Mouse (Mus musculus) cerebral cortex, adult 2 months (tissue): ENCODE results near the gene Tmem209.

ENCODE experiments used
- WGBS: fragments of 180-500 bp; shearing (Covaris S2); methylation state at CpG from one replicate; pipeline ENCODE4 v1.1.7; 2018; 5-methylcytosine and 5-hydroxymethylcytosine counted together

Tmem209 gene

GRCm38 (mm10) chr6:30461755-30462344 lies 47.7 kb downstream of the Tmem209 start:
- 93% methylated on average over 13 of the region's 13 CpGs for WGBS

GRCm38 (mm10) chr6:30460750-30461446 lies 48.7 kb downstream of the Tmem209 start:
- 25% methylated on average over 19 of the region's 19 CpGs for WGBS

GRCm38 (mm10) chr6:30459811-30460749 lies 49.5 kb downstream of the Tmem209 start:
- WGBS: 6% methylated on average over 40 of the region's 40 CpGs

GRCm38 (mm10) chr6:30459056-30459747 lies 50.4 kb downstream of the Tmem209 start:
- 58% methylated on average over 16 of the region's 16 CpGs for WGBS

- 58% methylated on average over 5 of the region's 5 CpGs for WGBS
These were observed 51.0 kb downstream of the Tmem209 start for GRCm38 (mm10) chr6:30458626-30459025.

GRCm38 (mm10) chr6:30456991-30457390 lies 52.6 kb downstream of the Tmem209 start:
- WGBS: 87% methylated on average over 7 of the region's 7 CpGs

GRCm38 (mm10) chr6:30439576-30439975 lies 70.0 kb downstream of the Tmem209 start:
- 71% methylated on average over 10 of the region's 10 CpGs for WGBS

- 65% methylated on average over 3 of the region's 3 CpGs for WGBS
These were observed 72.5 kb downstream of the Tmem209 start for GRCm38 (mm10) chr6:30437054-30437453.

GRCm38 (mm10) chr6:30436476-30436875 lies 73.1 kb downstream of the Tmem209 start:
- WGBS: 91% methylated on average over 3 of the region's 3 CpGs

GRCm38 (mm10) chr6:30432461-30433192 lies 77.0 kb downstream of the Tmem209 start:
- WGBS: 51% methylated on average over 3 of the region's 3 CpGs
